Mouse (Mus musculus): ENCODE data around the gene Med12. TPM values are rescaled to one million over a fixed set of nuclear protein-coding genes. Genes with fewer than 3 reads are reported as not detected.

The Med12 gene
- 33.3 TPM for polyA plus RNA-seq (2014; fragmentation: Illumina TruSeq; extraction: RNeasy Lipid Tissue Mini Kit (QIAGEN cat#74804); ENCODE audit: low read depth, low replicate concordance)

GRCm38 (mm10) chrX:101273875-101274738, at the start of gene Med12:
Gene Med12, plus strand, starts transcription at chrX:101274030.

DNA sequence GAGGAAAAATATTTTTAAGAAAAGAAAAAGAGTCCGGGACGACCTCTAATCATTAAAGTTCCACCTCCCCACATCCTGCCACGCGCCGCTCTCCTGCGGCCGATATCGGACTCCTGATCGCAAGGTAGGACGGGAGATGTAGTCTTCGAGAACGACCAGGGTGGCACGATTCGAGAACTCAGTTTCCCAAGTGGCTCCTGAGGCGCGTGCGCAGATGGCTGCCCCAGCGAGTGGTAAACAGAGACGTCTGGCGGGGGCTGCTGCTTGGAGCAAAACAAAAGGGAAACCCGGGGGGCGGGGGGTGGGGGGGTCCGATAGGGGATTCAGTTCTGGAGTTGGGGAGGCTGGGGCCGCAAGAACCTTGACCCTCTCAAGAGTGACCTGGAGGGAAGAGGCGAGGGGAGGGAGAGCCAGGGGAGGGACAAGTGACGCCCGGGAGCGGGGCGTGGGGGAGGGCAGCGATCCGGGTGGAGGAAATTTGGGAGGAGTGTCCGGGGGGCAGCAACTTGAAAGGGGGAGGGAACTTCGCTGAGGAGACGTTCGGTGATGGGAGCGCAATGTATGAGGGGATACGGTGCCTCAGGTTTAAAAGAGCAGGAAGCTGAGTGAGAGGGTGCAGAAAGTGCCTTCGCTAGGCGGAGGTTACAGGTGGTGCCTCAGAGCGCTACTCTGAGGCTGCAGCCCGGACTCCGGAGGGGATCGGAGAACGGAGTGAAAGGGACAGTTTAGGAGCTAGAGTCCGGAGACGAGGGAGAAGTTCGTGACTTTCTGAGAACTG, 19.7 kb upstream of the Med12 start, which contains the start of gene Foxo4:
TSS of gene Foxo4 (plus strand) at position 577 of the 778 bp plus-strand sequence.

GRCm38 (mm10) chrX:101263892-101264291, 9.9 kb upstream of the Med12 start, which contains the start of gene Gm614:
Gene Gm614, minus strand, starts transcription at chrX:101263992.

DNA sequence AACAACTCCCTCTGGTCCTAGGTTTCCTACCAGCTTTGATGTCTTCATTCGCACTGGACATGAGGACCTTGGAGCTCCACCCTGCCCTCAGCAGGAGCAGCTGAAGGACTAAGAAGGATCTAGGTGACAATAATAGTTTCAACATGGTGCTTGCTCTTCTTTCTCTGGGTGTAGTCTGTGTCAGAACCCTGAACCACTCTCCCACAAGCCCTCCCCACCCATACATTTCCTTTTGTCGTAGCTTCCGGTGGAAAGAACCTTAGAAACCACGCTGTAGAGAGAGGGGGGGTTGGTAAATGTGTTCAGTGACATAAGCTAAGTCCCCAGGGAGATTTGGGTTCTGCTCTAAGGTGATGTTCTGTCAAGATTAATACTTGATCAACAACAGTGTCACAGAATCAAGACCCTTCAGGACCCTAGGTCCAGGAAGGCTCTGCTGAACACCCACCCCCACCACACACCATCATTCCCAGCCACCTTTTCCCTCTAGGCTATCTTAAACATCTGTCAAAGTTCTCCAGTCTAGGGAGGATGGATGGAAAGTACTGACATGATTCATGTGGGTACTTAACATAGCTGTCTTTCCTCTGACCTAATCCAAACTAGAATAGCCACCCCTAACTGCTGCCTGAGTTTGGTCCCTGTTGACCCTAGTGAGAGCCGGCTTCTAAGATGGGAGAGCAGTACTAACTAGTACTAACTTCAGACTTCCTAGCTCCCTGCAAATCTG, 5.6 kb upstream of the Med12 start, which contains the start of gene Il2rg:
TSS of gene Il2rg (minus strand) at position 231 of the 730 bp plus-strand sequence.

DNA sequence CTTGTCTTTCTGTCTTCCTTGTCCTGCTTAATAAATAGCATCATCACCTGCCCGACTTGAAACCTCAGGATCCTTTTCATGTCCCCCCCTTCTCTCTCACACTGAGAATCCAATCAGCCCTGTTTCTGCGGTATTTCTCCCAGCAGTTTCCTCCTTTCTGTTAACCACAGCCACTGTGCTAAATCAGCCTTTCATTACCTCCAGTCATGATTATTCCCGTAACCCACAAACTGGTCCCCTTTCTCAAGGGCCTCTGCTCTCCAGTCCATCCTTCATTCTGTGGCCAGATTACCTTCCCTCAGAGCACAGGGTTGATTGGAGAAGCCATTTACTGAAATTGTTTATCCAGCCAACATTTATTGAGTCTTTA, 5.1 kb upstream of the Med12 start, which contains the start of gene Gm20489:
TSS of gene Gm20489 (minus strand) at position 269 of the 370 bp plus-strand sequence.

DNA sequence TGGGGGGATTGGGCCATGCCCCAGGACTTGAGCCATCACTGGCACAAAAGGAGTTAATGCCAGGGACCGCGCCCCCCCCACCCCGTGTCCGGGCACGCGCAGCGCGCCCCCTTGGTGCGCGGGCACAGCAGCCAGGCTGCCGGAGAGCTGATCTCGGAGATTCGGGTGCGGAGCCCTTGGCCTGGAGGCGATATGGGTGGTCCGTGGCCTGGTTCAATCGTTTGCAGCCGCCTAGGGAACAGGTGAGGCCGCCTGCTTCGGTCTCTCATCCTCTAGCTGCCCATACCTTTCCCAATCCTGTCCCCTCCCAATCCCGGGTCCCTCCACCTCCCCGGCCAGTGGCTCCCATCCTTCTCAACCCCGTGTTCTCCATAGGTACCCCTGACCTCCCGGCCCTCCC, 25.2 kb downstream of the Med12 start, which contains the start of gene Nlgn3:
TSS of gene Nlgn3 (plus strand) at position 114 of the 400 bp plus-strand sequence.

Other genes with a start within 250 kb of the Med12 start
- not detected for gene Tex11, start 214.4 kb upstream of the Med12 start, polyA plus RNA-seq (2014; fragmentation: Illumina TruSeq; extraction: RNeasy Lipid Tissue Mini Kit (QIAGEN cat#74804); ENCODE audit: low read depth, low replicate concordance)
- not detected for gene Slc7a3, start 188.0 kb upstream of the Med12 start, polyA plus RNA-seq (2014; fragmentation: Illumina TruSeq; extraction: RNeasy Lipid Tissue Mini Kit (QIAGEN cat#74804); ENCODE audit: low read depth, low replicate concordance)
- 22.7 TPM for gene Snx12, start 51.5 kb upstream of the Med12 start, polyA plus RNA-seq (2014; fragmentation: Illumina TruSeq; extraction: RNeasy Lipid Tissue Mini Kit (QIAGEN cat#74804); ENCODE audit: low read depth, low replicate concordance)
- 54.5 TPM for gene Foxo4, start 19.5 kb upstream of the Med12 start, polyA plus RNA-seq (2014; fragmentation: Illumina TruSeq; extraction: RNeasy Lipid Tissue Mini Kit (QIAGEN cat#74804); ENCODE audit: low read depth, low replicate concordance)
- gene Gm614, start 10.0 kb upstream of the Med12 start, polyA plus RNA-seq (2014; fragmentation: Illumina TruSeq; extraction: RNeasy Lipid Tissue Mini Kit (QIAGEN cat#74804); ENCODE audit: low read depth, low replicate concordance): not detected
- gene Il2rg, start 5.8 kb upstream of the Med12 start, polyA plus RNA-seq (2014; fragmentation: Illumina TruSeq; extraction: RNeasy Lipid Tissue Mini Kit (QIAGEN cat#74804); ENCODE audit: low read depth, low replicate concordance): 13.6 TPM
- gene Gm20489, start 5.0 kb upstream of the Med12 start, polyA plus RNA-seq (2014; fragmentation: Illumina TruSeq; extraction: RNeasy Lipid Tissue Mini Kit (QIAGEN cat#74804); ENCODE audit: low read depth, low replicate concordance): not detected
- 0.39 TPM for gene Nlgn3, start 25.1 kb downstream of the Med12 start, polyA plus RNA-seq (2014; fragmentation: Illumina TruSeq; extraction: RNeasy Lipid Tissue Mini Kit (QIAGEN cat#74804); ENCODE audit: low read depth, low replicate concordance)
- 0.31 TPM for gene Gjb1, start 102.3 kb downstream of the Med12 start, polyA plus RNA-seq (2014; fragmentation: Illumina TruSeq; extraction: RNeasy Lipid Tissue Mini Kit (QIAGEN cat#74804); ENCODE audit: low read depth, low replicate concordance)
- 23.4 TPM for gene Zmym3, start 146.8 kb downstream of the Med12 start, polyA plus RNA-seq (2014; fragmentation: Illumina TruSeq; extraction: RNeasy Lipid Tissue Mini Kit (QIAGEN cat#74804); ENCODE audit: low read depth, low replicate concordance)
- gene Nono, start 155.3 kb downstream of the Med12 start, polyA plus RNA-seq (2014; fragmentation: Illumina TruSeq; extraction: RNeasy Lipid Tissue Mini Kit (QIAGEN cat#74804); ENCODE audit: low read depth, low replicate concordance): 86.4 TPM
- 289 TPM for gene Itgb1bp2, start 175.1 kb downstream of the Med12 start, polyA plus RNA-seq (2014; fragmentation: Illumina TruSeq; extraction: RNeasy Lipid Tissue Mini Kit (QIAGEN cat#74804); ENCODE audit: low read depth, low replicate concordance)

Data from heart, adult 10 weeks (tissue).